Mouse (Mus musculus) MEL (cell line): Measurements from ENCODE around the gene Mavs. TPM values are rescaled to one million over a fixed set of nuclear protein-coding genes. Genes with fewer than 3 reads are reported as not detected.
A peak's percentile ranks its signal among the peaks of the same experiment; 100 is the strongest.

ENCODE experiments used
- DNase-seq: peaks from one replicate; pipeline ENCODE4 v3.0.0; 2011; ENCODE audit warnings: low read depth, low spot score
- H3K27ac ChIP-seq: 2 replicates; pipeline ENCODE4 v1.5.1; 2012; ENCODE audit warnings: low read depth, mild to moderate bottlenecking, control low read depth, low read length, moderate library complexity; ENCODE audit not compliant: control insufficient read depth
- H3K27me3 ChIP-seq, 2 experiments: fragments of 150-350 bp in 1 of 2; sonication (generic) in 1 of 2; 2 replicates each; pipeline ENCODE4 v1.6.1; 2012; ENCODE audit warnings: low read length in 2 of 2, mild to moderate bottlenecking in 2 of 2, improper control_type of control experiment in 1 of 2, moderate library complexity in 1 of 2; ENCODE audit not compliant: insufficient read depth in 2 of 2, control insufficient read depth in 1 of 2
- H3K36me3 ChIP-seq, 2 experiments: 2 replicates each; pipeline ENCODE4 v1.6.1; 2012 to 2014; ENCODE audit warnings: low read length in 2 of 2, improper control_type of control experiment in 1 of 2, inconsistent platforms in 1 of 2, mild to moderate bottlenecking in 1 of 2; ENCODE audit not compliant: insufficient read depth in 2 of 2, control insufficient read depth in 1 of 2
- H3K4me1 ChIP-seq, 2 experiments: fragments of 150-350 bp in 1 of 2; sonication (generic) in 1 of 2; 2 replicates each; pipeline ENCODE4 v1.6.1; 2012; ENCODE audit warnings: low read length in 2 of 2, improper control_type of control experiment in 1 of 2, mild to moderate bottlenecking in 1 of 2; ENCODE audit not compliant: insufficient read depth in 2 of 2, control insufficient read depth in 1 of 2
- H3K4me3 ChIP-seq, 2 experiments: fragments of 150-350 bp in 1 of 2; sonication (generic) in 1 of 2; 2 replicates each; pipeline ENCODE4 v1.5.1; 2012; ENCODE audit warnings: low read depth in 2 of 2, low read length in 2 of 2, mild to moderate bottlenecking in 2 of 2, moderate library complexity in 2 of 2, control low read depth in 1 of 2, improper control_type of control experiment in 1 of 2; ENCODE audit not compliant: control insufficient read depth in 1 of 2, insufficient read depth in 1 of 2
- H3K79me2 ChIP-seq: 2 replicates; pipeline ENCODE4 v1.6.1; 2012; ENCODE audit warnings: mild to moderate bottlenecking, low read length, moderate library complexity; ENCODE audit not compliant: control insufficient read depth, poor library complexity, insufficient read depth
- H3K9ac ChIP-seq: 2 replicates; pipeline ENCODE4 v1.6.1; 2012; ENCODE audit warnings: low read depth, mild to moderate bottlenecking, control low read depth, low read length, moderate library complexity; ENCODE audit not compliant: control insufficient read depth, poor library complexity, severe bottlenecking
- H3K9me3 ChIP-seq: fragments of 150-350 bp; sonication (generic); replicated peaks from 2 replicates; pipeline ENCODE4 v1.6.1; 2012; ENCODE audit warnings: mild to moderate bottlenecking, low read length, improper control_type of control experiment, moderate library complexity; ENCODE audit not compliant: insufficient read depth
- BHLHE40 ChIP-seq: IDR thresholded peaks from 2 replicates; pipeline ENCODE4 v1.6.1; 2012; ENCODE audit warnings: low read depth, mild to moderate bottlenecking, inconsistent platforms, low read length, improper control_type of control experiment, borderline replicate concordance
- CHD1 ChIP-seq: IDR thresholded peaks from 2 replicates; pipeline ENCODE4 v1.6.1; 2012; ENCODE audit warnings: low read depth, mild to moderate bottlenecking, inconsistent platforms, low read length, improper control_type of control experiment
- CHD2 ChIP-seq: IDR thresholded peaks from 2 replicates; pipeline ENCODE4 v1.6.1; 2011; ENCODE audit warnings: low read length, improper control_type of control experiment
- CTCF ChIP-seq, 3 experiments: IDR thresholded peaks in 2 of 3; conservative IDR thresholded peaks in 1 of 3; 2 replicates each; pipeline ENCODE4 v1.5.1; 2011 to 2012; ENCODE audit warnings: low read length in 3 of 3, low read depth in 2 of 3, mild to moderate bottlenecking in 2 of 3, improper control_type of control experiment in 1 of 3, inconsistent platforms in 1 of 3, mixed read lengths in 1 of 3, moderate library complexity in 1 of 3; ENCODE audit not compliant: control insufficient read depth in 1 of 3, insufficient read depth in 1 of 3, poor library complexity in 1 of 3, severe bottlenecking in 1 of 3
- E2F4 ChIP-seq: IDR thresholded peaks from 2 replicates; pipeline ENCODE4 v1.6.1; 2011; ENCODE audit warnings: low read depth, low read length, improper control_type of control experiment, borderline replicate concordance
- ELF1 ChIP-seq: IDR thresholded peaks from 2 replicates; pipeline ENCODE4 v1.6.1; 2014; ENCODE audit warnings: low read depth, mild to moderate bottlenecking, inconsistent platforms, low read length, improper control_type of control experiment, moderate library complexity
- EP300 ChIP-seq, 2 experiments: IDR thresholded peaks; 2 replicates each; pipeline ENCODE4 v1.6.1; 2011; ENCODE audit warnings: improper control_type of control experiment in 2 of 2, low read length in 2 of 2, low read depth in 1 of 2, mild to moderate bottlenecking in 1 of 2
- ETS1 ChIP-seq: IDR thresholded peaks from 2 replicates; pipeline ENCODE4 v1.6.1; 2012; ENCODE audit warnings: low read depth, mild to moderate bottlenecking, inconsistent platforms, low read length, improper control_type of control experiment, moderate library complexity
- GABPA ChIP-seq: IDR thresholded peaks from 2 replicates; pipeline ENCODE4 v1.6.1; 2012; ENCODE audit warnings: low read depth, mild to moderate bottlenecking, inconsistent platforms, low read length, improper control_type of control experiment, moderate library complexity
- GATA1 ChIP-seq: IDR thresholded peaks from 2 replicates; pipeline ENCODE4 v1.6.1; 2011; ENCODE audit warnings: low read depth, low read length, improper control_type of control experiment
- HCFC1 ChIP-seq: IDR thresholded peaks from 2 replicates; pipeline ENCODE4 v1.6.1; 2012; ENCODE audit warnings: low read depth, mild to moderate bottlenecking, inconsistent platforms, low read length, improper control_type of control experiment, moderate library complexity
- JUND ChIP-seq: IDR thresholded peaks from 2 replicates; pipeline ENCODE4 v1.6.1; 2011; ENCODE audit warnings: low read depth, mild to moderate bottlenecking, improper control_type of control experiment, low read length
- KAT2A ChIP-seq: conservative IDR thresholded peaks from 2 replicates; pipeline ENCODE4 v1.6.1; 2012; ENCODE audit warnings: low read depth, low read length, improper control_type of control experiment, inconsistent platforms
- MAFK ChIP-seq: IDR thresholded peaks from 2 replicates; pipeline ENCODE4 v1.6.1; 2011; ENCODE audit warnings: low read depth, mild to moderate bottlenecking, low read length, improper control_type of control experiment, borderline replicate concordance
- MAX ChIP-seq: IDR thresholded peaks from 2 replicates; pipeline ENCODE4 v1.6.1; 2011; ENCODE audit warnings: low read length, improper control_type of control experiment
- MAZ ChIP-seq: IDR thresholded peaks from 2 replicates; pipeline ENCODE4 v1.6.1; 2012; ENCODE audit warnings: low read depth, mild to moderate bottlenecking, inconsistent platforms, low read length, improper control_type of control experiment
- MEF2A ChIP-seq: IDR thresholded peaks from 2 replicates; pipeline ENCODE4 v1.6.1; 2014; ENCODE audit warnings: low read depth, mild to moderate bottlenecking, inconsistent platforms, low read length, improper control_type of control experiment; ENCODE audit not compliant: poor library complexity, insufficient replicate concordance, severe bottlenecking; ENCODE audit errors: extremely low read depth
- MXI1 ChIP-seq: IDR thresholded peaks from 2 replicates; pipeline ENCODE4 v1.6.1; 2011; ENCODE audit warnings: mild to moderate bottlenecking, low read depth, low read length, improper control_type of control experiment
- MYB ChIP-seq: IDR thresholded peaks from 2 replicates; pipeline ENCODE4 v1.6.1; 2011; ENCODE audit warnings: mild to moderate bottlenecking, low read depth, low read length, improper control_type of control experiment
- MYC ChIP-seq: IDR thresholded peaks from 2 replicates; pipeline ENCODE4 v1.6.1; 2011; ENCODE audit warnings: low read depth, mild to moderate bottlenecking, low read length, improper control_type of control experiment, moderate library complexity
- NELFE ChIP-seq: IDR thresholded peaks from 2 replicates; pipeline ENCODE4 v1.6.1; 2011; ENCODE audit warnings: low read depth, low read length, improper control_type of control experiment
- NRF1 ChIP-seq: IDR thresholded peaks from 2 replicates; pipeline ENCODE4 v1.6.1; 2014; ENCODE audit warnings: low read depth, mild to moderate bottlenecking, inconsistent platforms, low read length, improper control_type of control experiment, moderate library complexity; ENCODE audit not compliant: poor library complexity, insufficient read depth, severe bottlenecking
- POLR2A ChIP-seq, 2 experiments: IDR thresholded peaks; 2 replicates each; pipeline ENCODE4 v1.6.1; 2011 to 2012; ENCODE audit warnings: low read length in 2 of 2, mild to moderate bottlenecking in 2 of 2, control low read depth in 1 of 2, improper control_type of control experiment in 1 of 2, low read depth in 1 of 2, moderate library complexity in 1 of 2; ENCODE audit not compliant: control insufficient read depth in 1 of 2, insufficient read depth in 1 of 2, poor library complexity in 1 of 2
- POLR2AphosphoS2 ChIP-seq: IDR thresholded peaks from 2 replicates; pipeline ENCODE4 v1.6.1; 2011; ENCODE audit warnings: low read length, improper control_type of control experiment
- POLR2AphosphoS5 ChIP-seq: IDR thresholded peaks from 2 replicates; pipeline ENCODE4 v1.6.1; 2012; ENCODE audit warnings: low read depth, borderline replicate concordance, mild to moderate bottlenecking, inconsistent platforms, low read length, moderate library complexity, mixed read lengths
- RAD21 ChIP-seq: IDR thresholded peaks from 2 replicates; pipeline ENCODE4 v1.6.1; 2011; ENCODE audit warnings: mild to moderate bottlenecking, low read depth, low read length, improper control_type of control experiment
- RCOR1 ChIP-seq: IDR thresholded peaks from 2 replicates; pipeline ENCODE4 v1.6.1; 2012; ENCODE audit warnings: low read depth, mild to moderate bottlenecking, inconsistent platforms, low read length, improper control_type of control experiment
- SIN3A ChIP-seq: IDR thresholded peaks from 2 replicates; pipeline ENCODE4 v1.6.1; 2012; ENCODE audit warnings: low read length, improper control_type of control experiment, inconsistent platforms
- SMC3 ChIP-seq: IDR thresholded peaks from 2 replicates; pipeline ENCODE4 v1.6.1; 2011; ENCODE audit warnings: low read depth, low read length, improper control_type of control experiment
- TAL1 ChIP-seq: IDR thresholded peaks from 2 replicates; pipeline ENCODE4 v1.6.1; 2012; ENCODE audit warnings: mild to moderate bottlenecking, inconsistent platforms, low read length, moderate library complexity, mixed read lengths
- TBP ChIP-seq: IDR thresholded peaks from 2 replicates; pipeline ENCODE4 v1.8.0; 2011; ENCODE audit warnings: low read depth, low read length, improper control_type of control experiment
- TCF12 ChIP-seq: IDR thresholded peaks from 2 replicates; pipeline ENCODE4 v1.6.1; 2014; ENCODE audit warnings: low read depth, mild to moderate bottlenecking, inconsistent platforms, low read length, improper control_type of control experiment, moderate library complexity
- UBTF ChIP-seq: IDR thresholded peaks from 2 replicates; pipeline ENCODE4 v1.6.1; 2012; ENCODE audit warnings: low read depth, mild to moderate bottlenecking, inconsistent platforms, low read length, improper control_type of control experiment, moderate library complexity, borderline replicate concordance; ENCODE audit not compliant: insufficient read depth
- USF1 ChIP-seq: IDR thresholded peaks from 2 replicates; pipeline ENCODE4 v1.6.1; 2014; ENCODE audit warnings: low read depth, mild to moderate bottlenecking, inconsistent platforms, low read length, improper control_type of control experiment, moderate library complexity
- ZC3H11A ChIP-seq: IDR thresholded peaks from 2 replicates; pipeline ENCODE4 v1.6.1; 2012; ENCODE audit warnings: low read depth, mild to moderate bottlenecking, inconsistent platforms, low read length, improper control_type of control experiment
- ZKSCAN1 ChIP-seq: IDR thresholded peaks from 2 replicates; pipeline ENCODE4 v1.6.1; 2012; ENCODE audit warnings: low read depth, mild to moderate bottlenecking, inconsistent platforms, low read length, improper control_type of control experiment, moderate library complexity
- ZNF384 ChIP-seq: IDR thresholded peaks from 2 replicates; pipeline ENCODE4 v1.6.1; 2012; ENCODE audit warnings: low read depth, mild to moderate bottlenecking, inconsistent platforms, low read length, improper control_type of control experiment
- polyA plus RNA-seq, 2 experiments: library from polyadenylated mRNA; stranded (reverse) in 1 of 2; unstranded in 1 of 2; fragments of >175 nt in 1 of 2; fragments of >200 nt in 1 of 2; gene quantifications; 2 replicates each; pipeline versions ENCODE4 v1.2.1 to v1.2.4; 2012; ENCODE audit warnings: low replicate concordance in 2 of 2, low read depth in 1 of 2; ENCODE audit not compliant: insufficient read length in 2 of 2, insufficient read depth in 1 of 2, missing spikeins in 1 of 2
- total RNA-seq: library from RNA; depleted of rRNA; stranded (reverse); fragments of 300-350 nt; gene quantifications from 2 replicates; pipeline ENCODE4 v1.2.3, GENCODE M21; 2012

Gene Mavs
- total and polyA plus RNA-seq, 3 experiments = 21.3 to 32.1 TPM; not detected in 1

- DNase-seq = peak; percentile 67
- peaks cover 7 to 57% of the 10 kb centered on the region in 2 experiments; a peak in 3 of 4 replicates for H3K4me1 ChIP-seq
- peak overlapping the region; percentile 56 to 73 for H3K4me3 ChIP-seq
- peaks cover 1% of the 10 kb centered on the region; the same call in 1 of the 2 replicates for H3K79me2 ChIP-seq
- no peaks in the 10 kb centered on the region for H3K27me3 ChIP-seq
- H3K36me3 ChIP-seq = peaks cover 0 to 27% of the 10 kb centered on the region in 2 experiments; a peak in 2 of 4 replicates
- no peaks in the 10 kb centered on the region for H3K9me3 ChIP-seq
- peak overlapping the region; percentile 68 for H3K27ac ChIP-seq
- peak overlapping the region; percentile 70 for H3K9ac ChIP-seq
- TF ChIP-seq MYC (no peak), NELFE (no peak), MAX (no peak), USF1 (no peak), MYB (no peak; the same call in 1 of the 2 replicates), SMC3 (no peak), ZC3H11A (no peak), POLR2AphosphoS2 (no peak), BHLHE40 (no peak), MEF2A (no peak), EP300 (IDR thresholded peaks at IDR 0.05; ENCODE audit: low read depth in 1 of 2, low read length in 2 of 2) (peak in 1 of 2 experiments; percentile 69; a peak in 2 of 4 replicates), SIN3A (no peak), CTCF (IDR thresholded peaks at IDR 0.05 in 2 of 3, conservative IDR thresholded peaks at IDR 0.05 in 1 of 3; ENCODE audit: control insufficient read depth in 1 of 3, insufficient read depth in 1 of 3, low read depth in 2 of 3, low read length in 3 of 3, poor library complexity in 1 of 3, severe bottlenecking in 1 of 3) (no peak), TCF12 (peak; percentile 84), NRF1 (no peak), RCOR1 (peak; percentile 48), E2F4 (no peak), UBTF (no peak), ELF1 (no peak), TBP (no peak), JUND (no peak), GABPA (no peak), POLR2A (IDR thresholded peaks at IDR 0.05; ENCODE audit: control insufficient read depth in 1 of 2, insufficient read depth in 1 of 2, low read depth in 1 of 2, low read length in 2 of 2, poor library complexity in 1 of 2) (no peak), MAZ (peak; percentile 71; the same call in 1 of the 2 replicates), KAT2A (no peak), MXI1 (peak; percentile 15), TAL1 (peak; percentile 66), CHD1 (no peak), HCFC1 (no peak), ETS1 (0 out of 2 replicates have a peak, but pooled peaks have one; percentile 27), ZNF384 (no peak), POLR2AphosphoS5 (no peak), ZKSCAN1 (no peak), MAFK (no peak), CHD2 (no peak), RAD21 (no peak), GATA1 (no peak)
Observed at GRCm38 (mm10) chr2:131209125-131209795, 24.6 kb upstream of the Mavs start.
